Comparison of ENCODE assay signal across 8 mouse cellular contexts in the genomic region with DNA sequence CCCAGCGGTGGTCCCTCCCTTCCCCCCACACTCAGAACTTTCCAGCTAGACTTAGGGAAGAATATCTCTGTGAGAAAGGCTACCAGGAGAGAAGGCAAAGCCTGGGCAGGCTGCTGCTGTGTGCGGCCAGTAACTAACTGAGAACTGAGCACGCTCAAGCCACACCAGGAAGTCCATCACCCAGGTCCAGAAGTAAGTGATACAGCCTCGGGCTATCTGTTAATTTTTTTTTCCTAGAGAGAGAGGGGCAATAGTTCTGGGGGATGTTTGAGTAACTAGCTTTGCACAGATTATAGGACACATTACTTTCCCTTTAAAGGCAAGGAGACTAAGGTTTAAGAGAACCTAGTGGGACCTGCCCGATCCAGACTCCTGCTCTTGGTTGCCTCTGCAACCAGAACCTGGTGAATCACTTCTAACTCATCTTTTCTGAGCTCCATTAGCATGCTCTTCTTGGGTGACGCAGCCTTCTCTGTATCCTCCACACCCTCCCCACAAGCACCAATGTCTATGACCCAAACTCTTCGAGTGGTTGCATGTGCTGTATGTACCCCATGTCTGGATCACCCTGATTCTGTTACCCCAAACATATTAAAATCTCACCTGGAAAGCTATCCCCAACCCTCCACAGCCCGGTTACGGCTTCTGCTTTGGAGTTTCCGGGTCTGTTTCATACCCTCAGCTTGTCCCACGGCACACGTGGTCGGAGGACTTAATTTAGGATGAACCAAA. TPM values are rescaled to one million over a fixed set of nuclear protein-coding genes. Genes with fewer than 3 reads are reported as not detected.
DNase-seq lines count a peak whose midpoint lies in the region; ATAC-seq and TF ChIP-seq lines count a peak whose summit lies in the region.

No protein-coding gene starts in this region.

- H3K79me2 ChIP-seq in myocyte (ENCODE audit: control insufficient read depth, insufficient read depth) = peaks cover 56% of the 10 kb centered on the region

- TF ChIP-seq POLR2A in myocyte (IDR thresholded peaks at IDR 0.05; ENCODE audit: insufficient read length, low read depth) = no peak

- peaks cover 3% of the 10 kb centered on the region for H3K36me3 ChIP-seq in heart, embryonic 11.5 days (ENCODE audit: control insufficient read depth, insufficient read depth, low read length)
- peaks cover 5% of the 10 kb centered on the region for H3K36me3 ChIP-seq in embryonic facial prominence, embryonic 14.5 days (ENCODE audit: control insufficient read depth, insufficient read depth, low read length)
- peaks cover 41% of the 10 kb centered on the region for H3K36me3 ChIP-seq in limb, embryonic 10.5 days
- no peaks in the 10 kb centered on the region for H3K36me3 ChIP-seq in myocyte (ENCODE audit: control insufficient read depth, insufficient read depth)

- H3K4me2 ChIP-seq in heart, embryonic 11.5 days = peak overlapping the region; percentile 85
- peak overlapping the region; percentile 89 for H3K4me2 ChIP-seq in embryonic facial prominence, embryonic 14.5 days (ENCODE audit: low read depth, low read length)
- peak overlapping the region; percentile 95 for H3K4me2 ChIP-seq in myocyte (ENCODE audit: low read depth)

- H3K27me3 ChIP-seq in heart, embryonic 11.5 days (ENCODE audit: control insufficient read depth, insufficient read depth, low read length) = no peaks in the 10 kb centered on the region
- H3K27me3 ChIP-seq in embryonic facial prominence, embryonic 14.5 days (replicated peaks; ENCODE audit: control insufficient read depth, insufficient read depth, low read length) = no peaks in the 10 kb centered on the region
- H3K27me3 ChIP-seq in limb, embryonic 10.5 days (ENCODE audit: low read depth, poor library complexity, severe bottlenecking) = no peaks in the 10 kb centered on the region
- no peaks in the 10 kb centered on the region for H3K27me3 ChIP-seq in myocyte (ENCODE audit: control insufficient read depth, insufficient read depth, insufficient read length)

- H3K4me1 ChIP-seq in heart, embryonic 11.5 days (ENCODE audit: control insufficient read depth, insufficient read depth, low read length) = peaks cover 24% of the 10 kb centered on the region
- peaks cover 13% of the 10 kb centered on the region for H3K4me1 ChIP-seq in embryonic facial prominence, embryonic 14.5 days (ENCODE audit: control insufficient read depth, insufficient read depth, low read length)
- peaks cover 25% of the 10 kb centered on the region for H3K4me1 ChIP-seq in limb, embryonic 10.5 days

- peak overlapping the region; percentile 88 for H3K9ac ChIP-seq in heart, embryonic 11.5 days (ENCODE audit: low read depth, low read length)
- H3K9ac ChIP-seq in embryonic facial prominence, embryonic 14.5 days (ENCODE audit: low read depth, low read length) = peak overlapping the region; percentile 79

- no peak for ATAC-seq in heart, embryonic 11.5 days (replicated peaks; ENCODE audit: insufficient number of reproducible peaks, low FRiP score, low TSS enrichment)
- ATAC-seq in CD4-positive, CD25-positive, alpha-beta regulatory T cell, adult 4 months = peak; percentile 30
- ATAC-seq in embryonic facial prominence, embryonic 14.5 days (ENCODE audit: low read depth) = no peak

- H3ac ChIP-seq in myocyte (ENCODE audit: control insufficient read depth, insufficient read length) = peak overlapping the region; percentile 59

- H3K4me3 ChIP-seq in heart, embryonic 11.5 days (ENCODE audit: low read depth, low read length) = peak overlapping the region; percentile 64
- peak overlapping the region; percentile 79 for H3K4me3 ChIP-seq in embryonic facial prominence, embryonic 14.5 days (ENCODE audit: low read depth, low read length)
- peak overlapping the region; percentile 94 for H3K4me3 ChIP-seq in limb, embryonic 10.5 days
- peak overlapping the region; percentile 78 for H3K4me3 ChIP-seq in myocyte

- 4% methylated on average over 13 of the region's 13 CpGs for WGBS in heart, embryonic 11.5 days (ENCODE audit: insufficient replicate concordance)
- WGBS in embryonic facial prominence, embryonic 14.5 days = 4% methylated on average over 13 of the region's 13 CpGs
- WGBS in limb, embryonic 10.5 days = 8% methylated on average over 13 of the region's 13 CpGs

- H3K27ac ChIP-seq in heart, embryonic 11.5 days (ENCODE audit: low read depth, low read length) = peak overlapping the region; percentile 8; the same call in 1 of the 2 replicates
- H3K27ac ChIP-seq in embryonic facial prominence, embryonic 14.5 days (replicated peaks; ENCODE audit: low read depth, low read length) = no peak overlapping the region
- H3K27ac ChIP-seq in limb, embryonic 10.5 days = peak overlapping the region; percentile 97

- DNase-seq in heart, postnatal 4 days = no peak
- peak; percentile 27 for DNase-seq in embryonic facial prominence, embryonic 14.5 days (ENCODE audit: low spot score)
- DNase-seq in limb, embryonic 10.5 days (ENCODE audit: low spot score) = peak; percentile 46
- DNase-seq in kidney, postnatal 25 days = no peak
- no peak for DNase-seq in natural killer cell, adult 2 months (ENCODE audit: low spot score in 2 of 2)

- no peaks in the 10 kb centered on the region for H3K9me3 ChIP-seq in heart, embryonic 11.5 days (replicated peaks; ENCODE audit: control insufficient read depth, low read length)
- no peaks in the 10 kb centered on the region for H3K9me3 ChIP-seq in embryonic facial prominence, embryonic 14.5 days (ENCODE audit: control insufficient read depth, low read length)
- no peaks in the 10 kb centered on the region for H3K9me3 ChIP-seq in limb, embryonic 10.5 days (replicated peaks)

TF ChIP-seq in myocyte, 11 proteins besides CTCF, POLR2A, EP300 and RAD21:
- TF ChIP-seq MYOG (IDR thresholded peaks at IDR 0.05; ENCODE audit: control insufficient read depth in 1 of 3, insufficient read depth in 1 of 3, insufficient read length in 2 of 3, low read depth in 2 of 3) = no peak
- no peak for TF ChIP-seq MYOD1 (IDR thresholded peaks at IDR 0.05; ENCODE audit: control insufficient read depth in 1 of 3, insufficient read length in 2 of 3, low read depth in 2 of 3)
- no peak for TF ChIP-seq REST (IDR thresholded peaks at IDR 0.05; ENCODE audit: insufficient read depth, insufficient read length)
- TF ChIP-seq E2F4 (IDR thresholded peaks at IDR 0.05; ENCODE audit: insufficient read depth) = no peak
- no peak for TF ChIP-seq CEBPB (IDR thresholded peaks at IDR 0.05; ENCODE audit: insufficient read depth, poor library complexity, severe bottlenecking)

RNA-seq across cellular contexts. Expression of a gene that starts 8.8 kb away (rescaled TPM):
- 28.1 and 28.2 TPM in 2 replicates for polyA plus RNA-seq in heart, embryonic 11.5 days (2014; fragmentation: Nextera tagmentation; extraction: Ambion mirVana)
- total RNA-seq in heart, postnatal 4 days (2021) = 10 to 100 TPM; 25.1 to 25.3 TPM
- 10 to 100 TPM; 11.7 to 23.9 TPM for polyA plus RNA-seq in CD4-positive, CD25-positive, alpha-beta regulatory T cell, adult 4 months (2017; shearing (Covaris generic))
- 40.4 and 46.6 TPM in 2 replicates for polyA plus RNA-seq in embryonic facial prominence, embryonic 14.5 days (2014; fragmentation: Nextera tagmentation; extraction: Ambion mirVana)
- polyA plus RNA-seq in limb, embryonic 10.5 days (2016; fragmentation: Nextera tagmentation; extraction: Ambion mirVana) = 162 and 192 TPM in 2 replicates
- 33.2 TPM for polyA plus RNA-seq in myocyte (2012; fragmentation: generic; extraction: Trizol)

RNA-seq across cellular contexts. Expression of a gene that starts 15.2 kb away (rescaled TPM):
- 72.0 and 81.8 TPM in 2 replicates for polyA plus RNA-seq in heart, embryonic 11.5 days (2014; fragmentation: Nextera tagmentation; extraction: Ambion mirVana)
- total RNA-seq in heart, postnatal 4 days (2021) = 10 to 100 TPM; 33.5 to 39.1 TPM
- 10 to 100 TPM; 40.7 to 48.9 TPM for polyA plus RNA-seq in CD4-positive, CD25-positive, alpha-beta regulatory T cell, adult 4 months (2017; shearing (Covaris generic))
- 62.3 and 69.9 TPM in 2 replicates for polyA plus RNA-seq in embryonic facial prominence, embryonic 14.5 days (2014; fragmentation: Nextera tagmentation; extraction: Ambion mirVana)
- 89.2 and 90.1 TPM in 2 replicates for polyA plus RNA-seq in limb, embryonic 10.5 days (2016; fragmentation: Nextera tagmentation; extraction: Ambion mirVana)
- polyA plus RNA-seq in myocyte (2012; fragmentation: generic; extraction: Trizol) = 51.6 TPM

RNA-seq across cellular contexts. Expression of a gene that starts 41.4 kb away (rescaled TPM):
- 0.57 and 1.8 TPM in 2 replicates for polyA plus RNA-seq in heart, embryonic 11.5 days (2014; fragmentation: Nextera tagmentation; extraction: Ambion mirVana)
- 1 to 10 TPM; 1.2 to 1.5 TPM for total RNA-seq in heart, postnatal 4 days (2021)
- 1 to 10 TPM in 1 of 2 experiments, not detected in 1; 1.0 TPM for polyA plus RNA-seq in CD4-positive, CD25-positive, alpha-beta regulatory T cell, adult 4 months (2017; shearing (Covaris generic))
- 1.8 and 2.3 TPM in 2 replicates for polyA plus RNA-seq in embryonic facial prominence, embryonic 14.5 days (2014; fragmentation: Nextera tagmentation; extraction: Ambion mirVana)
- polyA plus RNA-seq in limb, embryonic 10.5 days (2016; fragmentation: Nextera tagmentation; extraction: Ambion mirVana) = 0.68 and 1.4 TPM in 2 replicates
- polyA plus RNA-seq in myocyte (2012; fragmentation: generic; extraction: Trizol) = 0.30 TPM

Comparison
In these comparisons a context has a peak if more than half of its experiments do, and no peak if none do; other contexts are left out.
1. DNase-seq: peak in embryonic facial prominence, embryonic 14.5 days (single experiment) and limb, embryonic 10.5 days (single experiment); none in heart, postnatal 4 days (single experiment), kidney, postnatal 25 days (0 of 2) and natural killer cell, adult 2 months (0 of 2).
2. Peak in every context shown above with its lines, with median percentiles within 50 percentile points of each other: H3K4me2 ChIP-seq and H3K4me3 ChIP-seq.